Mouse (Mus musculus) neural tube, embryonic 12.5 days (tissue): ENCODE data around the gene Olfr141. TPM values are rescaled to one million over a fixed set of nuclear protein-coding genes. Genes with fewer than 3 reads are reported as not detected.

Experiments
- ATAC-seq: fragments of 200-750 bp; cut with Nextera tagmentation; 2 replicates; pipeline ENCODE4 v1.8.0; 2017; ENCODE audit warnings: low read depth, mild to moderate bottlenecking, moderate TSS enrichment, moderate library complexity; ENCODE audit not compliant: low FRiP score
- H3K27ac ChIP-seq: fragments of 300-500 bp; sonication (generic); 2 replicates; pipeline ENCODE4 v1.5.1; 2016
- H3K27me3 ChIP-seq: fragments of 300-500 bp; sonication (generic); replicated peaks from 2 replicates; pipeline ENCODE4 v1.6.1; 2016; ENCODE audit warnings: mild to moderate bottlenecking
- H3K36me3 ChIP-seq: fragments of 300-500 bp; sonication (generic); 2 replicates; pipeline ENCODE4 v1.6.1; 2016; ENCODE audit warnings: mild to moderate bottlenecking
- H3K4me1 ChIP-seq: fragments of 300-500 bp; sonication (generic); 2 replicates; pipeline ENCODE4 v1.6.1; 2016
- H3K4me2 ChIP-seq: fragments of 300-500 bp; sonication (generic); replicated peaks from 2 replicates; pipeline ENCODE4 v1.6.1; 2016; ENCODE audit warnings: mild to moderate bottlenecking
- H3K4me3 ChIP-seq: fragments of 300-500 bp; sonication (generic); 2 replicates; pipeline ENCODE4 v1.5.1; 2016
- H3K9ac ChIP-seq: fragments of 300-500 bp; sonication (generic); 2 replicates; pipeline ENCODE4 v1.6.1; 2016; ENCODE audit warnings: mild to moderate bottlenecking
- H3K9me3 ChIP-seq: fragments of 300-500 bp; sonication (generic); 2 replicates; pipeline ENCODE4 v1.6.1; 2016; ENCODE audit warnings: mild to moderate bottlenecking
- WGBS: fragments of 180-500 bp; shearing (Covaris S2); methylation state at CpG from one replicate; pipeline ENCODE4 v1.1.7; 2016; 5-methylcytosine and 5-hydroxymethylcytosine counted together
- polyA plus RNA-seq: library from polyadenylated mRNA; unstranded; fragments of >200 nt; fragmentation: Nextera tagmentation; extraction: Ambion mirVana; gene quantifications from 2 replicates; pipeline ENCODE4 v1.2.1, GENCODE M21; 2016

The Olfr141 gene
- not detected in 2 replicates for polyA plus RNA-seq

DNA sequence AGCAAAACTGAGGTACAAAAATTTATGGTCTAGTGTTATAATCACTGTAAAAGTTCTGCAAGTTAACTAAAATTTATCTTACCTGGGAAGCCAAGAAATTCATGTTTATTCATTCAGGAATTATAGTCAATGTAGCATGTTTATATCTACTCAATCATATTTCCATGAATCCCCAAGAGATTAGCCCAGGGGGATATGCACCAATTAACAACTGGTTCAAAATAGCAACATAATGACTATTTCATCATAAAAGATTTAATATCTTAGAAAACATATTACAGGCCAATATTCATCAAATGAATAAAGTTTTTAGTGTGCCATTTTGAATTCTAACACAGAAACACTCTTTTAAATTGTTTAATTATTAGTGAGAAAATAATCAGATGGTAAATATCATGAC is at the start of gene Olfr141:
Gene Olfr141, minus strand, starts transcription at position 101 of the 400 bp plus-strand sequence.
- Histone ChIP-seq H3K4me2 (no peak within 1 kb of the TSS), H3K27me3 (no peaks in the 10 kb centered on the region), H3K36me3 (no peaks in the 10 kb centered on the region), H3K27ac (no peak within 1 kb of the TSS), H3K9ac (no peak within 1 kb of the TSS), H3K4me1 (no peaks in the 10 kb centered on the region), H3K4me3 (no peak within 1 kb of the TSS), H3K9me3 (no peaks in the 10 kb centered on the region)
- no peak for ATAC-seq

DNA sequence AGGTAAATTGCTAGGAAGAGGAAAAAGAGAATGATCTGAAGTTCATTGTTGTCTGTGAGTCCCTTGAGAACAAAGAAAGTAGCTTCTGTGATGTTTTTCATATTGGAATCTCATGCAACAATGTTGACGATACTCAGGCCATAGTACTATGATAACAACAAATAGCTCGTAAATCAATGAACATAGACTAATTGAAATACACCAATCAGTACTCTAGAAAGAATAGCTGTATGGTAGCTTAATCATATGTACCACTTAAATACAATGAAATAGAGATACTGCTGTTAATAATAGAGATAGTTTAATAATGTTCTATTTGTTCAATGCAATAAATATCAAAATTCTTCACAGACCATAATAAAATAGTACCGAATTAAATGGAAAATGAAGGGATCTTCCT is 41.8 kb upstream of the Olfr141 start, which contains the start of gene Olfr1095:
Gene Olfr1095, minus strand, starts transcription at position 101 of the 400 bp plus-strand sequence.
- WGBS, result 87% methylated on average over 3 of the region's 3 CpGs
- ATAC-seq, result no peak
- Histone ChIP-seq H3K27me3 (no peaks in the 10 kb centered on the region), H3K4me3 (no peak within 1 kb of the TSS), H3K36me3 (no peaks in the 10 kb centered on the region), H3K9me3 (no peaks in the 10 kb centered on the region), H3K27ac (no peak within 1 kb of the TSS), H3K4me2 (no peak within 1 kb of the TSS), H3K9ac (no peak within 1 kb of the TSS), H3K4me1 (no peaks in the 10 kb centered on the region)

DNA sequence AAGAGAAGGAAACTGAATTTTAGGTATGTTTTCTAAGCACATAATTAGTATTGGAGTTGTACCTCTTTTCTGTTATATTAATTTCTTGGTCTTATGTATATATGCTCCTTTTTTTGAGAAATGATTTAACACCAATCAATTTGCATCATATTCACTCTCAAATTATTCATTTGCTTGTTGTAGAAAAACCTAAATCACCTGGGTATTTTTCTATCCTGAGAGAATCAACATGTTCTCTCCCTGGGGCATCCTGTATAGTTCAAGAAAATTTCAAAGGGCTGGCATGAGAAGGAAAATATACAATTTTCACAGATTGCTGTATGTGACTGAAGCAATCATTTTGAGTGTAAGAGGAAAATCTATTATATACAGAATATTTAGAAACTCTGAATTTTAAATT is 14.5 kb upstream of the Olfr141 start, which contains the start of gene Olfr1094:
Gene Olfr1094, plus strand, starts transcription at position 301 of the 400 bp plus-strand sequence.
- no peaks in the 10 kb centered on the region for H3K9me3 ChIP-seq
- H3K4me3 ChIP-seq, result no peak within 1 kb of the TSS
- ATAC-seq, result no peak
- H3K4me1 ChIP-seq, result no peaks in the 10 kb centered on the region
- no peak within 1 kb of the TSS for H3K9ac ChIP-seq
- no peaks in the 10 kb centered on the region for H3K27me3 ChIP-seq
- H3K27ac ChIP-seq, result no peak within 1 kb of the TSS
- no peaks in the 10 kb centered on the region for H3K36me3 ChIP-seq
- H3K4me2 ChIP-seq, result no peak within 1 kb of the TSS

DNA sequence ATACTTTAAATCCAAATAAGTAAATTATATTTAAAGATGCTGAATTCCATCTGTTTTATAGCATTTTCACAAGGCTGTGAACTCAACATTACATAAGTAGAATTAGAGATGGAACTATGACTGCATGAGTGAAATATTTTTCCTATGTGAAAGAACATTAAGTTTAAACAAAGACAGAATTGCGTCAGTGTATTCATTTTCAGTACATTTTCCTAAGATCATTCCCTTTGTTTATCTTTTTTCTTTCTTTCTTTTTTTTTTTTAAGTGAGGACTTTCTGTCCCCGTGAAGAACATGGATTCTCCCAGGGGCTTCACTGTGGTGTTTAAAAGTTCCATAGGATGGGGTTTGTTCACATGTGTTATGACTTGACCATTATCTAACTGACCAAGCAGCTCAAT is 27.6 kb downstream of the Olfr141 start, which contains the start of gene Olfr1093:
Gene Olfr1093, plus strand, starts transcription at position 301 of the 400 bp plus-strand sequence.
- Histone ChIP-seq H3K9ac (no peak within 1 kb of the TSS), H3K4me1 (no peaks in the 10 kb centered on the region), H3K9me3 (no peaks in the 10 kb centered on the region), H3K27me3 (no peaks in the 10 kb centered on the region), H3K27ac (no peak within 1 kb of the TSS), H3K4me3 (no peak within 1 kb of the TSS), H3K4me2 (no peak within 1 kb of the TSS), H3K36me3 (no peaks in the 10 kb centered on the region)
- 86% methylated on average over 2 of the region's 2 CpGs for WGBS
- no peak for ATAC-seq

DNA sequence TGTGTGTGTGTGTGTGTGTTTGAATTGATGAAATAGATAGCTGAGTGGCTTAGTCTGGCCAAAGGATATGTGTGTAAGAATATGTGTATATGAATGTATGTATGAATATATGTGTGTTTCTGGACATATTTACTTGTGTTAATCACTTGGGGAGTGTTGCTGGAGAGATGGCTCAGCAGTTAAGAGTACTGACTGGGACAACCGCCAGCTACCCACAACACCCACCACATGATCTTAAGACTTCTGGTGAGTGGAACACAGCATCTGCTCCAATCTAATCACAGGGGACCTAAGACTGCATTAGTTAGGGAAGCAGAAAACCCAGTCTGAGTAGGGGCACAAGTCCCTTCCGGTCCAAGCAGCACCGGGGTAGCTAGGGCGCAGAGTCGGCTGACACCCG is 48.8 kb downstream of the Olfr141 start:
- H3K27ac ChIP-seq, result no peak overlapping the region
- no peak overlapping the region for H3K9ac ChIP-seq
- no peaks in the 10 kb centered on the region for H3K4me1 ChIP-seq
- no peaks in the 10 kb centered on the region for H3K9me3 ChIP-seq
- H3K27me3 ChIP-seq, result no peaks in the 10 kb centered on the region
- no peak overlapping the region for H3K4me3 ChIP-seq
- ATAC-seq, result no peak
- WGBS, result 97% methylated on average over 6 of the region's 6 CpGs
- no peaks in the 10 kb centered on the region for H3K36me3 ChIP-seq
- no peak overlapping the region for H3K4me2 ChIP-seq

DNA sequence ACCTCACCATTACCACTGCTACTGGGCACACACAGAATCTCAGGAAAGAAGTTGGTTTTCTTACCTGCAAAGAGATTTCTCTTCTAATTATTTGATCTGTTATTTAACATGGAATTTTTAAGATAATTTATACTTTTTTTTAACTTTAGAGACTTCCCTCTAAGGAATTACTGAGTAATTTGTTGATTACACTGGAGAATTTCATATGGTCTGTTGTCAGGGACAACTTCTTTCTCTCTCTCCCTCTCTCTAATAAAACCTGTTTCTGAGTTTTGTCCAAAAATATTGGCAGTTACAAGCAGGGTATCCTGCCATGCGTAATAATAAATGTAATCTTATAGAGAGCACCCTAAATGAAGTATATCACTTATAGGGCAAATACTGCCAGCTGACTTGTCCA is 50.9 kb downstream of the Olfr141 start, which contains the start of gene Olfr1090:
Gene Olfr1090, minus strand, starts transcription at position 101 of the 400 bp plus-strand sequence.
- Histone ChIP-seq H3K4me2 (no peak within 1 kb of the TSS), H3K36me3 (no peaks in the 10 kb centered on the region), H3K9me3 (no peaks in the 10 kb centered on the region), H3K4me1 (no peaks in the 10 kb centered on the region), H3K4me3 (no peak within 1 kb of the TSS), H3K27me3 (no peaks in the 10 kb centered on the region), H3K9ac (no peak within 1 kb of the TSS), H3K27ac (no peak within 1 kb of the TSS)
- 95% methylated on average over 1 of the region's 1 CpGs for WGBS
- no peak for ATAC-seq

Other genes starting within 250 kb of the Olfr141 start
- gene Olfr1082, start 211.1 kb downstream of the Olfr141 start, polyA plus RNA-seq, result not detected in 2 replicates
- gene Olfr1084, start 170.3 kb downstream of the Olfr141 start, polyA plus RNA-seq, result not detected in 2 replicates
- not detected in 2 replicates for gene Olfr1085, start 148.0 kb downstream of the Olfr141 start, polyA plus RNA-seq
- not detected in 2 replicates for gene Olfr1086, start 129.9 kb downstream of the Olfr141 start, polyA plus RNA-seq
- not detected in 2 replicates for gene Olfr1087, start 111.6 kb downstream of the Olfr141 start, polyA plus RNA-seq
- gene Olfr1089, start 76.3 kb downstream of the Olfr141 start, polyA plus RNA-seq, result not detected in 2 replicates
- gene Olfr1090, start 51.0 kb downstream of the Olfr141 start, polyA plus RNA-seq, result not detected in 2 replicates
- not detected in 2 replicates for gene Olfr1093, start 27.5 kb downstream of the Olfr141 start, polyA plus RNA-seq
- gene Olfr1094, start 14.6 kb upstream of the Olfr141 start, polyA plus RNA-seq, result not detected in 2 replicates
- not detected in 2 replicates for gene Olfr1095, start 41.7 kb upstream of the Olfr141 start, polyA plus RNA-seq
- not detected in 2 replicates for gene Gm13723, start 64.8 kb upstream of the Olfr141 start, polyA plus RNA-seq
- not detected in 2 replicates for gene Olfr1097, start 82.2 kb upstream of the Olfr141 start, polyA plus RNA-seq
- gene Olfr1098, start 114.5 kb upstream of the Olfr141 start, polyA plus RNA-seq, result not detected in 2 replicates
- not detected in 2 replicates for gene Olfr1099, start 150.7 kb upstream of the Olfr141 start, polyA plus RNA-seq
- not detected in 2 replicates for gene Olfr1100, start 169.9 kb upstream of the Olfr141 start, polyA plus RNA-seq
- gene Olfr1101, start 181.2 kb upstream of the Olfr141 start, polyA plus RNA-seq, result not detected in 2 replicates
- not detected in 2 replicates for gene Olfr1102, start 188.4 kb upstream of the Olfr141 start, polyA plus RNA-seq
- gene Olfr1104, start 217.1 kb upstream of the Olfr141 start, polyA plus RNA-seq, result not detected in 2 replicates
- not detected in 2 replicates for gene Olfr1105, start 226.5 kb upstream of the Olfr141 start, polyA plus RNA-seq
- not detected in 2 replicates for gene Olfr1106, start 242.3 kb upstream of the Olfr141 start, polyA plus RNA-seq